Mouse (Mus musculus) MEL (cell line): ENCODE results near the gene Mccc2. TPM values are rescaled to one million over a fixed set of nuclear protein-coding genes. Genes with fewer than 3 reads are reported as not detected.

Experiments
- DNase-seq: peaks from one replicate; pipeline ENCODE4 v3.0.0; 2011; ENCODE audit warnings: low read depth, low spot score
- H3K27ac ChIP-seq: 2 replicates; pipeline ENCODE4 v1.5.1; 2012; ENCODE audit warnings: low read depth, mild to moderate bottlenecking, control low read depth, low read length, moderate library complexity; ENCODE audit not compliant: control insufficient read depth
- H3K27me3 ChIP-seq, 2 experiments: fragments of 150-350 bp in 1 of 2; sonication (generic) in 1 of 2; 2 replicates each; pipeline ENCODE4 v1.6.1; 2012; ENCODE audit warnings: low read length in 2 of 2, mild to moderate bottlenecking in 2 of 2, improper control_type of control experiment in 1 of 2, moderate library complexity in 1 of 2; ENCODE audit not compliant: insufficient read depth in 2 of 2, control insufficient read depth in 1 of 2
- H3K36me3 ChIP-seq, 2 experiments: 2 replicates each; pipeline ENCODE4 v1.6.1; 2012 to 2014; ENCODE audit warnings: low read length in 2 of 2, improper control_type of control experiment in 1 of 2, inconsistent platforms in 1 of 2, mild to moderate bottlenecking in 1 of 2; ENCODE audit not compliant: insufficient read depth in 2 of 2, control insufficient read depth in 1 of 2
- H3K4me1 ChIP-seq, 2 experiments: fragments of 150-350 bp in 1 of 2; sonication (generic) in 1 of 2; 2 replicates each; pipeline ENCODE4 v1.6.1; 2012; ENCODE audit warnings: low read length in 2 of 2, improper control_type of control experiment in 1 of 2, mild to moderate bottlenecking in 1 of 2; ENCODE audit not compliant: insufficient read depth in 2 of 2, control insufficient read depth in 1 of 2
- H3K4me3 ChIP-seq, 2 experiments: fragments of 150-350 bp in 1 of 2; sonication (generic) in 1 of 2; 2 replicates each; pipeline ENCODE4 v1.5.1; 2012; ENCODE audit warnings: low read depth in 2 of 2, low read length in 2 of 2, mild to moderate bottlenecking in 2 of 2, moderate library complexity in 2 of 2, control low read depth in 1 of 2, improper control_type of control experiment in 1 of 2; ENCODE audit not compliant: control insufficient read depth in 1 of 2, insufficient read depth in 1 of 2
- H3K79me2 ChIP-seq: 2 replicates; pipeline ENCODE4 v1.6.1; 2012; ENCODE audit warnings: mild to moderate bottlenecking, low read length, moderate library complexity; ENCODE audit not compliant: control insufficient read depth, poor library complexity, insufficient read depth
- H3K9ac ChIP-seq: 2 replicates; pipeline ENCODE4 v1.6.1; 2012; ENCODE audit warnings: low read depth, mild to moderate bottlenecking, control low read depth, low read length, moderate library complexity; ENCODE audit not compliant: control insufficient read depth, poor library complexity, severe bottlenecking
- H3K9me3 ChIP-seq: fragments of 150-350 bp; sonication (generic); replicated peaks from 2 replicates; pipeline ENCODE4 v1.6.1; 2012; ENCODE audit warnings: mild to moderate bottlenecking, low read length, improper control_type of control experiment, moderate library complexity; ENCODE audit not compliant: insufficient read depth
- BHLHE40 ChIP-seq: IDR thresholded peaks from 2 replicates; pipeline ENCODE4 v1.6.1; 2012; ENCODE audit warnings: low read depth, mild to moderate bottlenecking, inconsistent platforms, low read length, improper control_type of control experiment, borderline replicate concordance
- CHD1 ChIP-seq: IDR thresholded peaks from 2 replicates; pipeline ENCODE4 v1.6.1; 2012; ENCODE audit warnings: low read depth, mild to moderate bottlenecking, inconsistent platforms, low read length, improper control_type of control experiment
- CHD2 ChIP-seq: IDR thresholded peaks from 2 replicates; pipeline ENCODE4 v1.6.1; 2011; ENCODE audit warnings: low read length, improper control_type of control experiment
- EP300 ChIP-seq, 2 experiments: IDR thresholded peaks; 2 replicates each; pipeline ENCODE4 v1.6.1; 2011; ENCODE audit warnings: improper control_type of control experiment in 2 of 2, low read length in 2 of 2, low read depth in 1 of 2, mild to moderate bottlenecking in 1 of 2
- ETS1 ChIP-seq: IDR thresholded peaks from 2 replicates; pipeline ENCODE4 v1.6.1; 2012; ENCODE audit warnings: low read depth, mild to moderate bottlenecking, inconsistent platforms, low read length, improper control_type of control experiment, moderate library complexity
- GATA1 ChIP-seq: IDR thresholded peaks from 2 replicates; pipeline ENCODE4 v1.6.1; 2011; ENCODE audit warnings: low read depth, low read length, improper control_type of control experiment
- HCFC1 ChIP-seq: IDR thresholded peaks from 2 replicates; pipeline ENCODE4 v1.6.1; 2012; ENCODE audit warnings: low read depth, mild to moderate bottlenecking, inconsistent platforms, low read length, improper control_type of control experiment, moderate library complexity
- JUND ChIP-seq: IDR thresholded peaks from 2 replicates; pipeline ENCODE4 v1.6.1; 2011; ENCODE audit warnings: low read depth, mild to moderate bottlenecking, improper control_type of control experiment, low read length
- MAFK ChIP-seq: IDR thresholded peaks from 2 replicates; pipeline ENCODE4 v1.6.1; 2011; ENCODE audit warnings: low read depth, mild to moderate bottlenecking, low read length, improper control_type of control experiment, borderline replicate concordance
- MAZ ChIP-seq: IDR thresholded peaks from 2 replicates; pipeline ENCODE4 v1.6.1; 2012; ENCODE audit warnings: low read depth, mild to moderate bottlenecking, inconsistent platforms, low read length, improper control_type of control experiment
- MEF2A ChIP-seq: IDR thresholded peaks from 2 replicates; pipeline ENCODE4 v1.6.1; 2014; ENCODE audit warnings: low read depth, mild to moderate bottlenecking, inconsistent platforms, low read length, improper control_type of control experiment; ENCODE audit not compliant: poor library complexity, insufficient replicate concordance, severe bottlenecking; ENCODE audit errors: extremely low read depth
- MYB ChIP-seq: IDR thresholded peaks from 2 replicates; pipeline ENCODE4 v1.6.1; 2011; ENCODE audit warnings: mild to moderate bottlenecking, low read depth, low read length, improper control_type of control experiment
- MYC ChIP-seq: IDR thresholded peaks from 2 replicates; pipeline ENCODE4 v1.6.1; 2011; ENCODE audit warnings: low read depth, mild to moderate bottlenecking, low read length, improper control_type of control experiment, moderate library complexity
- NELFE ChIP-seq: IDR thresholded peaks from 2 replicates; pipeline ENCODE4 v1.6.1; 2011; ENCODE audit warnings: low read depth, low read length, improper control_type of control experiment
- NRF1 ChIP-seq: IDR thresholded peaks from 2 replicates; pipeline ENCODE4 v1.6.1; 2014; ENCODE audit warnings: low read depth, mild to moderate bottlenecking, inconsistent platforms, low read length, improper control_type of control experiment, moderate library complexity; ENCODE audit not compliant: poor library complexity, insufficient read depth, severe bottlenecking
- POLR2A ChIP-seq, 2 experiments: IDR thresholded peaks; 2 replicates each; pipeline ENCODE4 v1.6.1; 2011 to 2012; ENCODE audit warnings: low read length in 2 of 2, mild to moderate bottlenecking in 2 of 2, control low read depth in 1 of 2, improper control_type of control experiment in 1 of 2, low read depth in 1 of 2, moderate library complexity in 1 of 2; ENCODE audit not compliant: control insufficient read depth in 1 of 2, insufficient read depth in 1 of 2, poor library complexity in 1 of 2
- RAD21 ChIP-seq: IDR thresholded peaks from 2 replicates; pipeline ENCODE4 v1.6.1; 2011; ENCODE audit warnings: mild to moderate bottlenecking, low read depth, low read length, improper control_type of control experiment
- TAL1 ChIP-seq: IDR thresholded peaks from 2 replicates; pipeline ENCODE4 v1.6.1; 2012; ENCODE audit warnings: mild to moderate bottlenecking, inconsistent platforms, low read length, moderate library complexity, mixed read lengths
- TBP ChIP-seq: IDR thresholded peaks from 2 replicates; pipeline ENCODE4 v1.8.0; 2011; ENCODE audit warnings: low read depth, low read length, improper control_type of control experiment
- TCF12 ChIP-seq: IDR thresholded peaks from 2 replicates; pipeline ENCODE4 v1.6.1; 2014; ENCODE audit warnings: low read depth, mild to moderate bottlenecking, inconsistent platforms, low read length, improper control_type of control experiment, moderate library complexity
- USF1 ChIP-seq: IDR thresholded peaks from 2 replicates; pipeline ENCODE4 v1.6.1; 2014; ENCODE audit warnings: low read depth, mild to moderate bottlenecking, inconsistent platforms, low read length, improper control_type of control experiment, moderate library complexity
- ZKSCAN1 ChIP-seq: IDR thresholded peaks from 2 replicates; pipeline ENCODE4 v1.6.1; 2012; ENCODE audit warnings: low read depth, mild to moderate bottlenecking, inconsistent platforms, low read length, improper control_type of control experiment, moderate library complexity
- polyA plus RNA-seq, 2 experiments: library from polyadenylated mRNA; stranded (reverse) in 1 of 2; unstranded in 1 of 2; fragments of >175 nt in 1 of 2; fragments of >200 nt in 1 of 2; gene quantifications; 2 replicates each; pipeline versions ENCODE4 v1.2.1 to v1.2.4; 2012; ENCODE audit warnings: low replicate concordance in 2 of 2, low read depth in 1 of 2; ENCODE audit not compliant: insufficient read length in 2 of 2, insufficient read depth in 1 of 2, missing spikeins in 1 of 2
- total RNA-seq: library from RNA; depleted of rRNA; stranded (reverse); fragments of 300-350 nt; gene quantifications from 2 replicates; pipeline ENCODE4 v1.2.3, GENCODE M21; 2012

Mccc2 gene
- total and polyA plus RNA-seq, 3 experiments = 22.6 to 28.7 TPM; not detected in 1

DNA sequence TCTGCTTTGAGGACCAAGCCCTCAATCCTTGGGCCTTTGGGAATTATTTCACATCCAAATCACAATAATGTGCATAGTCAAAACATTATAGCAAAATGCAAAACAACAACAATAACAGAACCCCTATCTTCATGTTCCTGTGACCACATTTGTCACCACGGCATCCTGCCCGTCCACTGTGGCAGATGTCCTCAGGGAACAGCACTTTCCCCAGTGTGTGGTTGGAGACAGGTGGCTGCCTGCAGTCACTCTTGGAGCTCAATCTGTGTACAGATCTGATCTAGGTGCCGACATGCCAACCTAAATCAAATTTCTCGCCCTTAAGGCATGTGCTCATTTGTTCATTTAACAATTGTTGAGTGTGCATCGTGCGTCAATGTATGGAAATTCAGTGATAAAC is 83.9 kb downstream of the Mccc2 start:
- H3K27ac ChIP-seq = no peak overlapping the region
- no peaks in the 10 kb centered on the region for H3K27me3 ChIP-seq
- TF ChIP-seq CHD1 = no peak
- no peak for TF ChIP-seq POLR2A (IDR thresholded peaks at IDR 0.05; ENCODE audit: control insufficient read depth in 1 of 2, insufficient read depth in 1 of 2, low read depth in 1 of 2, low read length in 2 of 2, poor library complexity in 1 of 2)
- no peak for TF ChIP-seq EP300 (IDR thresholded peaks at IDR 0.05; ENCODE audit: low read depth in 1 of 2, low read length in 2 of 2)
- TF ChIP-seq RAD21 = no peak
- no peak for TF ChIP-seq MEF2A
- no peak for TF ChIP-seq GATA1
- TF ChIP-seq BHLHE40 = no peak
- TF ChIP-seq NRF1 = no peak
- no peak for TF ChIP-seq CHD2
- TF ChIP-seq ZKSCAN1 = no peak
- TF ChIP-seq ETS1 = no peak
- no peak for TF ChIP-seq TBP
- no peak for TF ChIP-seq MAFK
- no peak for TF ChIP-seq MYB
- TF ChIP-seq HCFC1 = no peak
- no peak for TF ChIP-seq TAL1
- no peak for TF ChIP-seq USF1
- TF ChIP-seq NELFE = no peak
- TF ChIP-seq TCF12 = no peak
- no peak for TF ChIP-seq JUND
- H3K4me1 ChIP-seq = no peaks in the 10 kb centered on the region
- no peak overlapping the region for H3K4me3 ChIP-seq
- H3K9ac ChIP-seq = no peak overlapping the region
- no peaks in the 10 kb centered on the region for H3K9me3 ChIP-seq
- H3K36me3 ChIP-seq = no peaks in the 10 kb centered on the region
- H3K79me2 ChIP-seq = no peaks in the 10 kb centered on the region
- DNase-seq = no peak

DNA sequence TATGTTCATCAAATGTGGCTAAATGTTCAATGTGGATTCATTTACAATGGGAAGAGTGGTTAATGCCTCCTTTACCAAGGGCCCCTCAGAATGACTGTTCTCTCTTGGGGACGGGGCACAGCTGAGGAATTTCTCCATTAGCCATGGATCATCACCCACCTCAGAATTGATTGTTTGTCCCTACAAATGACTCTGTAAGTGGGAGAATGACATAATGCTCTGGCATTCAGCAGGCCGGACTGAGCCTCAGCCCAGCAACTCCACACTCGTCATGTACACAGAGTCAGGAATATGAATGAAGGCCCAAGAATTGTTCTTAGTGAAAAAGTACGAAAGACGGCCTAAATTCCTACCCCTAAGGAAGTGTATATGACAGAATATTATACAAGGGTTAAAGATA is 89.2 kb downstream of the Mccc2 start:
- Histone ChIP-seq H3K27ac (no peak overlapping the region), H3K9ac (no peak overlapping the region), H3K79me2 (no peaks in the 10 kb centered on the region), H3K36me3 (no peaks in the 10 kb centered on the region), H3K4me1 (no peaks in the 10 kb centered on the region), H3K9me3 (no peaks in the 10 kb centered on the region), H3K4me3 (no peak overlapping the region), H3K27me3 (no peaks in the 10 kb centered on the region)
- TF ChIP-seq MEF2A = no peak
- no peak for TF ChIP-seq BHLHE40
- no peak for TF ChIP-seq TBP
- no peak for TF ChIP-seq CHD2
- TF ChIP-seq NRF1 = no peak
- TF ChIP-seq TAL1 = no peak
- TF ChIP-seq MYC = no peak
- TF ChIP-seq ZKSCAN1 = no peak
- no peak for TF ChIP-seq MAZ
- TF ChIP-seq MAFK = no peak
- no peak for TF ChIP-seq HCFC1
- no peak for DNase-seq
